Mouse (Mus musculus): ENCODE data around the gene Slc16a6. TPM values are rescaled to one million over a fixed set of nuclear protein-coding genes. Genes with fewer than 3 reads are reported as not detected.

Gene Slc16a6
- polyA plus RNA-seq, 1 experiment, result 7.4 TPM

GRCm38 (mm10) chr11:109419961-109420566 lies 53.3 kb downstream of the Slc16a6 start:
- DNase-seq (ENCODE audit: extremely low spot score in 1 of 2, low spot score in 1 of 2), result no peak

- no peak for DNase-seq (ENCODE audit: extremely low spot score in 1 of 2, low spot score in 1 of 2)
Measured at GRCm38 (mm10) chr11:109419461-109419860, 53.9 kb downstream of the Slc16a6 start.

- no peak for DNase-seq (ENCODE audit: extremely low spot score in 1 of 2, low spot score in 1 of 2)
Measured at GRCm38 (mm10) chr11:109417472-109418040, 55.8 kb downstream of the Slc16a6 start.

DNA sequence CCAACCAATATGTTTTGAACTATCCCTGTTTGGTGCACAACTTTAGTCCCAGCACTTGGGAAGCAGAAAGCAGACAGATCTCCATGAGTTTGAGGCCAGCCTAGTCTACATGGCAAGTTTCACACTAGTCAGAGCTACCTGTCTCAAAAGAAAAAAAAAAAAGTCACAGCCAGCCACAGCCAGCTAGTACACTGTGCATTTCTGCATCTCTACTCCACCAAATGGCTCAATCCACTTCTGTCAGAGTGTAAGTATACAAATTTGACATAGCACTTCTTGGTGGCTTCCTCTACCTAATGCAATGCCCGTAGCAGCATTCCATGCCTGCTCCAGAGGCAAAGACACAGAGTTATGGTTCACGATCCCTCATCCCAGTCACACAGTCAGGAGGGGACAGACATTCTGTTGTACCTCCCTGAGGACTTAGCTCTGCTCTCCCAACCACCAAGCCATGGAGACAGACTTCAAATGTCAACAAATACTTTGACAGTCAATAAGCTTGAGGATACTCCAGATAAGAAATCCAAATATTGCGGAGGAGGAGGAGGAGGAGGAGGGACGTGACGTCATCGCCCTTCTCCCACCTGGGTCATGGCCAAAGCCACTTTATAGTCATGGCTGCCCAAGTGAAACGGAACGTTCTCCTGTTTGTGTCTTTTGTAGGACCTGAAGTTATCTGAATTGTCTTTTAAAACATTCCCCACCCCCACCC lies 56.5 kb downstream of the Slc16a6 start:
- DNase-seq (ENCODE audit: extremely low spot score in 1 of 2, low spot score in 1 of 2), result no peak

DNA sequence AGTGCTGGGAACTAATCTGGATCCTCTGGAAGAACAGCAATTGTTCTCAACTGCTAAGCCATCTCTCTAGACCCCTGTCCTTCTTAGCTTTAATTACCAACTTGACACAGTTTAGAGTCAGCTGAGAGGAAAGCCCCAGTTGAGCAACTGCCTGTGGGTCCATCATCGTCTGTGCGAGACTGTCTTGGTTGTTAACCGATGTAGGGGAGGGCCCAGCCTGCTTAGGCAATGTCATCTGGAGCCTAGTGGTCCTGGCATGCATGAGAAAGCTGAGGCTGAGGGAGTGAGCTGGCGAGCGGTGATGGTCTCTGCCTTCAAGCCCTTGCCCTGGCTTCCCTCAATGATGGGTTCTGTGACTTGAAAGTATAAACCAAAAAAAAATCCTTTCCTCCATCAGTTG lies 58.6 kb downstream of the Slc16a6 start:
- no peak for DNase-seq (ENCODE audit: extremely low spot score in 1 of 2, low spot score in 1 of 2)

DNA sequence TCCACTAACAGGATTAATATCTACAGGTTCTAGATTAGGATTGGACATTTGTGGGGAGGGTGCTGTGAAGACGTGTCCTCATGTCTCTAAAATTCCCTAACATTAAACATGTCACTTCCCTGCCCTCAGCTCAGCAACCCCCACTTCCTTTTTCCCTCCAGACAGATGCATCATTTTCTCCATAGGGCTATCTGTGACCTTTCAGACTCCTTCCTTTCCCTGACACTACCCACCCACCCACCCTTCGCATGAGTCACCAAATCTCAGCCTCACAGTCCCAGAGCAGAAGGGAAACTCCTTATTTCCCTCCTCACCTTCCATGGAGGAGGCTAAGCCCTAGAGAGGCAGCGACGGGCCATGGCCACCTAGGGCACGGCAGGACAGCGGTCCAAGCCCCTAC lies 59.8 kb downstream of the Slc16a6 start, which contains the start of gene 9930022D16Rik:
TSS of gene 9930022D16Rik (plus strand) at position 301 of the 400 bp plus-strand sequence.
- no peak for DNase-seq (ENCODE audit: extremely low spot score in 1 of 2, low spot score in 1 of 2)

GRCm38 (mm10) chr11:109410197-109410980 lies 63.0 kb downstream of the Slc16a6 start:
- no peak for DNase-seq (ENCODE audit: extremely low spot score in 1 of 2, low spot score in 1 of 2)

DNA sequence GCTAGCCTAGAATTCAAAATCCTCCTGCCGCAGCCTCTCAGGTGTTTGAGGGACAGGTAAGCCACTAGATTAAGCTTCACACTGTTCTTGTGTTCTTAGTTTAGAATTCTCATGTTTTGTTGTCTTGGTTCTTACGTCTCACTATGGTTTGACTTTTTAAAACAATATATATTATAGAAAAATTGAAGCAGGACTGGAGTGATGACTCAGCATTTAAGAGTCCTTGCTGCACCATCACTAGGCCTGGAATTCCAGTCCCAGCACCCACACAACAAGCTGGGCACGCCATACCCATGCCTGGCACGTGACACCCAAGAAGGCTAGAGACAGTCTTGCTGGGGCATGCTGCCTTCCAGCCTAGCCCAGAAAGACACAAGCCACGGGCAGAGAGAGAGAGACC lies 67.0 kb downstream of the Slc16a6 start:
- DNase-seq (ENCODE audit: extremely low spot score in 1 of 2, low spot score in 1 of 2), result no peak

Other genes with a start within 250 kb of the Slc16a6 start
- 19.7 and 24.3 TPM in 2 replicates for gene Rgs9, start 175.5 kb downstream of the Slc16a6 start, polyA plus RNA-seq (2012; rRNA removed)
- 31.8 and 33.0 TPM in 2 replicates for gene Gna13, start 110.8 kb downstream of the Slc16a6 start, polyA plus RNA-seq (2012; rRNA removed)
- 0.06 TPM in 1 of 2 replicates, not detected in the other for gene 9930022D16Rik, start 59.7 kb downstream of the Slc16a6 start, polyA plus RNA-seq (2012; rRNA removed)
- 62.0 and 65.4 TPM in 2 replicates for gene Amz2, start 47.7 kb downstream of the Slc16a6 start, polyA plus RNA-seq (2012; rRNA removed)
- gene Arsg, start 224 bp downstream of the Slc16a6 start, polyA plus RNA-seq (2012; rRNA removed), result 13.5 and 17.2 TPM in 2 replicates
- 18.6 and 18.8 TPM in 2 replicates for gene Wipi1, start 138.4 kb upstream of the Slc16a6 start, polyA plus RNA-seq (2012; rRNA removed)
- gene Prkar1a, start 175.8 kb upstream of the Slc16a6 start, polyA plus RNA-seq (2012; rRNA removed), result 434 and 454 TPM in 2 replicates
- gene Fam20a, start 248.7 kb upstream of the Slc16a6 start, polyA plus RNA-seq (2012; rRNA removed), result 14.6 and 15.8 TPM in 2 replicates

Data from frontal cortex, adult 2 months (tissue).